1 mouse cellular context compared by ENCODE assay signal in the genomic region with DNA sequence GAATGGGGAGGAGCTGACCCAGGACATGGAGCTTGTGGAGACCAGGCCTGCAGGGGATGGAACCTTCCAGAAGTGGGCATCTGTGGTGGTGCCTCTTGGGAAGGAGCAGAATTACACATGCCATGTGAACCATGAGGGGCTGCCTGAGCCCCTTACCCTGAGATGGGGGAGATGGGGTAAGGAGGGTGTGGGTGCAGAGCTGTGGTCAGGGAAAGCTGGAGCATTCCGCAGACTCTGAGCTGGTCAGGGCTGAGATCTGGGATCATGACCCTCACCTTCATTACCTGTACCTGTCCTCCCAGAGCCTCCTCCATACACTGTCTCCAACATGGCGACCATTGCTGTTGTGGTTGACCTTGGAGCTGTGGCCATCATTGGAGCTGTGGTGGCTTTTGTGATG. TPM values are rescaled to one million over a fixed set of nuclear protein-coding genes. Genes with fewer than 3 reads are reported as not detected.
"Had no signal": no experiment of that assay in that cellular context is flagged by ENCODE, and none has a peak within 500 bp of the region (broad histone marks: within the 10 kb centered on the region; RNA-seq: fewer than 3 reads in every experiment).

No protein-coding gene starts in this region.

RNA-seq across cellular contexts. Expression of gene H2-Q10, which starts 27.5 kb away (rescaled TPM):
- polyA plus RNA-seq: forebrain, embryonic 13.5 days had no signal
